Mouse (Mus musculus) limb, embryonic 14.5 days (tissue): ENCODE data around the gene Slc4a1. TPM values are rescaled to one million over a fixed set of nuclear protein-coding genes. Genes with fewer than 3 reads are reported as not detected.

Experiments
- ATAC-seq: fragments of 200-750 bp; cut with Nextera tagmentation; 2 replicates; pipeline ENCODE4 v1.8.0; 2017; ENCODE audit warnings: low read depth, moderate number of reproducible peaks, moderate TSS enrichment; ENCODE audit not compliant: low FRiP score
- DNase-seq: peaks from one replicate; pipeline ENCODE4 v3.0.0-alpha.2; 2015; ENCODE audit warnings: low spot score
- H3K27ac ChIP-seq: fragments of 300-500 bp; sonication (generic); replicated peaks from 2 replicates; pipeline ENCODE4 v1.5.1; 2014; ENCODE audit warnings: low read depth, mild to moderate bottlenecking, low read length, moderate library complexity, mixed read lengths
- H3K27me3 ChIP-seq: fragments of 300-500 bp; sonication (generic); 2 replicates; pipeline ENCODE4 v1.6.1; 2014; ENCODE audit warnings: low read length, mixed read lengths; ENCODE audit not compliant: control insufficient read depth, insufficient read depth
- H3K36me3 ChIP-seq: fragments of 300-500 bp; sonication (generic); 2 replicates; pipeline ENCODE4 v1.6.1; 2014; ENCODE audit warnings: mild to moderate bottlenecking, low read length, moderate library complexity, mixed read lengths; ENCODE audit not compliant: control insufficient read depth, insufficient read depth
- H3K4me1 ChIP-seq: fragments of 300-500 bp; sonication (generic); 2 replicates; pipeline ENCODE4 v1.6.1; 2014; ENCODE audit warnings: antibody characterized with exemption, low read length, mixed read lengths; ENCODE audit not compliant: control insufficient read depth, insufficient read depth
- H3K4me2 ChIP-seq: fragments of 300-500 bp; sonication (generic); replicated peaks from 2 replicates; pipeline ENCODE4 v1.6.1; 2014; ENCODE audit warnings: low read depth, mild to moderate bottlenecking, low read length, moderate library complexity; ENCODE audit not compliant: severe bottlenecking
- H3K4me3 ChIP-seq: fragments of 300-500 bp; sonication (generic); replicated peaks from 2 replicates; pipeline ENCODE4 v1.5.1; 2014; ENCODE audit warnings: low read length
- H3K9ac ChIP-seq: fragments of 300-500 bp; sonication (generic); 2 replicates; pipeline ENCODE4 v1.6.1; 2014; ENCODE audit warnings: mild to moderate bottlenecking, low read depth, low read length, moderate library complexity; ENCODE audit not compliant: severe bottlenecking
- H3K9me3 ChIP-seq: fragments of 300-500 bp; sonication (generic); 2 replicates; pipeline ENCODE4 v1.6.1; 2016; ENCODE audit warnings: low read length; ENCODE audit not compliant: control insufficient read depth
- POLR2A ChIP-seq: fragments of 200-500 bp; IDR thresholded peaks from 2 replicates; pipeline ENCODE4 v1.8.0; 2012; ENCODE audit warnings: inconsistent platforms, mild to moderate bottlenecking, moderate library complexity, borderline replicate concordance; ENCODE audit not compliant: insufficient read depth, insufficient read length; ENCODE audit errors: extremely low read depth
- WGBS: fragments of 180-500 bp; shearing (Covaris S2); extraction: QIAGEN DNeasy Blood & Tissue Kit; methylation state at CpG from one replicate; pipeline ENCODE4 v1.1.7; 2014; 5-methylcytosine and 5-hydroxymethylcytosine counted together
- polyA plus RNA-seq, 2 experiments: library from polyadenylated mRNA; depleted of rRNA in 1 of 2; stranded (reverse) in 1 of 2; unstranded in 1 of 2; fragments of >200 nt; fragmentation: Nextera tagmentation in 1 of 2; extraction: Ambion mirVana in 1 of 2; gene quantifications; 2 replicates each; pipeline versions ENCODE4 v1.2.1 to v1.2.3; 2012 to 2014

Gene Slc4a1
- polyA plus RNA-seq, 2 experiments, result 3.5 to 6.6 TPM

- WGBS, result under 1% methylated on average over 25 of the region's 25 CpGs
- Histone ChIP-seq H3K9ac (peak within 1 kb of the TSS; percentile 99), H3K9me3 (no peaks in the 10 kb centered on the region), H3K27ac (peak within 1 kb of the TSS; percentile 98), H3K36me3 (peaks cover 11% of the 10 kb centered on the region), H3K4me3 (peak within 1 kb of the TSS; percentile 100), H3K27me3 (no peaks in the 10 kb centered on the region), H3K4me2 (peak within 1 kb of the TSS; percentile 94), H3K4me1 (peaks cover 9% of the 10 kb centered on the region)
- ATAC-seq (peak; percentile 14), DNase-seq (peak; percentile 80)
- TF ChIP-seq POLR2A, result no peak
Measured at GRCm38 (mm10) chr11:102319410-102319792, 46.6 kb downstream of the Slc4a1 start, which contains the start of gene Ubtf. Gene Ubtf, minus strand, starts transcription at chr11:102319742.

- ATAC-seq (no peak), DNase-seq (no peak)
- Histone ChIP-seq H3K4me1 (peaks cover 9% of the 10 kb centered on the region), H3K27me3 (no peaks in the 10 kb centered on the region), H3K36me3 (peaks cover 17% of the 10 kb centered on the region), H3K27ac (peak overlapping the region; percentile 98), H3K4me2 (peak overlapping the region; percentile 94), H3K9ac (peak overlapping the region; percentile 99), H3K4me3 (peak overlapping the region; percentile 100), H3K9me3 (no peaks in the 10 kb centered on the region)
- peak; percentile 24; the same call in 1 of the 2 replicates for TF ChIP-seq POLR2A
- WGBS, result under 1% methylated on average over 47 of the region's 84 CpGs
Measured at GRCm38 (mm10) chr11:102318576-102319409, 47.2 kb downstream of the Slc4a1 start.

- Histone ChIP-seq H3K27ac (peak overlapping the region; percentile 98), H3K36me3 (peaks cover 24% of the 10 kb centered on the region), H3K4me2 (peak overlapping the region; percentile 94), H3K4me1 (peaks cover 9% of the 10 kb centered on the region), H3K27me3 (no peaks in the 10 kb centered on the region), H3K9me3 (no peaks in the 10 kb centered on the region), H3K4me3 (peak overlapping the region; percentile 100), H3K9ac (peak overlapping the region; percentile 99)
- DNase-seq (peak; percentile 80), ATAC-seq (peak; percentile 51)
- 0 out of 2 replicates have a peak, but pooled peaks have one; percentile 32 for TF ChIP-seq POLR2A
- 0% methylated on average over 28 of the region's 77 CpGs for WGBS
Measured at GRCm38 (mm10) chr11:102317901-102318575, 48.0 kb downstream of the Slc4a1 start.

- no peak for TF ChIP-seq POLR2A
- peak; percentile 44 for DNase-seq
- peak overlapping the region; percentile 98 for H3K27ac ChIP-seq
- ATAC-seq, result peak; percentile 7; the same call in 1 of the 2 replicates
- H3K4me2 ChIP-seq, result peak overlapping the region; percentile 94
- H3K36me3 ChIP-seq, result peaks cover 30% of the 10 kb centered on the region
- peak overlapping the region; percentile 99 for H3K9ac ChIP-seq
- H3K27me3 ChIP-seq, result no peaks in the 10 kb centered on the region
- H3K9me3 ChIP-seq, result no peaks in the 10 kb centered on the region
- WGBS, result under 1% methylated on average over 40 of the region's 87 CpGs
- H3K4me1 ChIP-seq, result peaks cover 9% of the 10 kb centered on the region
- H3K4me3 ChIP-seq, result peak overlapping the region; percentile 100
Measured at GRCm38 (mm10) chr11:102317298-102317900, 48.6 kb downstream of the Slc4a1 start.

- WGBS, result 1% methylated on average over 33 of the region's 80 CpGs
Measured at GRCm38 (mm10) chr11:102316572-102317297, 49.3 kb downstream of the Slc4a1 start.

More at GRCm38 (mm10) chr11:102316572-102317297, 49.3 kb downstream of the Slc4a1 start:
- TF ChIP-seq POLR2A, result 0 out of 2 replicates have a peak, but pooled peaks have one; percentile 36
- Histone ChIP-seq H3K4me3 (peak overlapping the region; percentile 100), H3K9me3 (no peaks in the 10 kb centered on the region), H3K27ac (peak overlapping the region; percentile 98), H3K9ac (peak overlapping the region; percentile 99), H3K4me2 (peak overlapping the region; percentile 94), H3K36me3 (peaks cover 37% of the 10 kb centered on the region), H3K27me3 (no peaks in the 10 kb centered on the region), H3K4me1 (peaks cover 9% of the 10 kb centered on the region)
- ATAC-seq (peak; percentile 16), DNase-seq (peak; percentile 93)
